Mouse (Mus musculus): ENCODE data around the gene Foxo3. TPM values are rescaled to one million over a fixed set of nuclear protein-coding genes. Genes with fewer than 3 reads are reported as not detected.

Gene Foxo3
- polyA plus RNA-seq, 1 experiment from 2014 or later = 7.0 TPM

- H3K9me3 ChIP-seq (replicated peaks) = no peaks in the 10 kb centered on the region
- peaks cover 45% of the 10 kb centered on the region for H3K4me1 ChIP-seq
- no peaks in the 10 kb centered on the region for H3K36me3 ChIP-seq
- no peak overlapping the region for H3K9ac ChIP-seq
- H3K4me3 ChIP-seq (replicated peaks) = no peak overlapping the region
- no peaks in the 10 kb centered on the region for H3K27me3 ChIP-seq
- no peak for ATAC-seq (replicated peaks; ENCODE audit: low FRiP score)
- 50% methylated on average over 11 of the region's 11 CpGs for WGBS
- no peak overlapping the region for H3K27ac ChIP-seq
- no peak overlapping the region for H3K4me2 ChIP-seq
These were observed 43.6 kb downstream of the Foxo3 start for GRCm38 (mm10) chr10:42232977-42233376.

GRCm38 (mm10) chr10:42231847-42232246 is 44.7 kb downstream of the Foxo3 start:
- Histone ChIP-seq H3K4me3 (replicated peaks) (no peak overlapping the region), H3K4me2 (no peak overlapping the region), H3K27ac (no peak overlapping the region), H3K9me3 (replicated peaks) (no peaks in the 10 kb centered on the region), H3K4me1 (peaks cover 51% of the 10 kb centered on the region), H3K36me3 (0 out of 2 replicates have a peak, but pooled peaks cover 1% of the 10 kb centered on the region), H3K9ac (no peak overlapping the region), H3K27me3 (no peaks in the 10 kb centered on the region)
- 62% methylated on average over 8 of the region's 8 CpGs for WGBS
- no peak for ATAC-seq (replicated peaks; ENCODE audit: low FRiP score)

- H3K4me3 ChIP-seq (replicated peaks) = no peak overlapping the region
- WGBS = 71% methylated on average over 3 of the region's 3 CpGs
- H3K4me1 ChIP-seq = peaks cover 55% of the 10 kb centered on the region
- H3K27me3 ChIP-seq = no peaks in the 10 kb centered on the region
- H3K9ac ChIP-seq = no peak overlapping the region
- no peak for ATAC-seq (replicated peaks; ENCODE audit: low FRiP score)
- H3K4me2 ChIP-seq = no peak overlapping the region
- H3K36me3 ChIP-seq = peaks cover 7% of the 10 kb centered on the region; the same call in 1 of the 2 replicates
- no peaks in the 10 kb centered on the region for H3K9me3 ChIP-seq (replicated peaks)
- no peak overlapping the region for H3K27ac ChIP-seq
These were observed 45.4 kb downstream of the Foxo3 start for GRCm38 (mm10) chr10:42231100-42231541.

- H3K36me3 ChIP-seq = peaks cover 7% of the 10 kb centered on the region; the same call in 1 of the 2 replicates
- no peak overlapping the region for H3K27ac ChIP-seq
- H3K27me3 ChIP-seq = no peaks in the 10 kb centered on the region
- peaks cover 61% of the 10 kb centered on the region for H3K4me1 ChIP-seq
- no peak overlapping the region for H3K4me2 ChIP-seq
- H3K9ac ChIP-seq = no peak overlapping the region
- no peak overlapping the region for H3K4me3 ChIP-seq (replicated peaks)
- ATAC-seq (replicated peaks; ENCODE audit: low FRiP score) = no peak
- H3K9me3 ChIP-seq (replicated peaks) = no peaks in the 10 kb centered on the region
- 72% methylated on average over 5 of the region's 5 CpGs for WGBS
These were observed 46.0 kb downstream of the Foxo3 start for GRCm38 (mm10) chr10:42230471-42231099.

GRCm38 (mm10) chr10:42227751-42228241 is 48.8 kb downstream of the Foxo3 start:
- no peak overlapping the region for H3K9ac ChIP-seq
- no peak overlapping the region; the same call in 1 of the 2 replicates for H3K27ac ChIP-seq
- H3K4me3 ChIP-seq (replicated peaks) = no peak overlapping the region
- no peak overlapping the region for H3K4me2 ChIP-seq
- H3K4me1 ChIP-seq = peaks cover 63% of the 10 kb centered on the region
- 62% methylated on average over 4 of the region's 4 CpGs for WGBS
- H3K27me3 ChIP-seq = no peaks in the 10 kb centered on the region
- ATAC-seq (replicated peaks; ENCODE audit: low FRiP score) = no peak
- H3K9me3 ChIP-seq (replicated peaks) = no peaks in the 10 kb centered on the region
- peaks cover 7% of the 10 kb centered on the region; the same call in 1 of the 2 replicates for H3K36me3 ChIP-seq

- Histone ChIP-seq H3K4me3 (replicated peaks) (no peak overlapping the region), H3K27ac (0 out of 2 replicates have a peak overlapping the region, but pooled peaks have one; percentile 5), H3K9ac (no peak overlapping the region), H3K4me2 (no peak overlapping the region), H3K36me3 (peaks cover 7% of the 10 kb centered on the region; the same call in 1 of the 2 replicates), H3K27me3 (no peaks in the 10 kb centered on the region), H3K4me1 (peaks cover 54% of the 10 kb centered on the region), H3K9me3 (replicated peaks) (no peaks in the 10 kb centered on the region)
- WGBS = 93% methylated on average over 15 of the region's 15 CpGs
- ATAC-seq (replicated peaks; ENCODE audit: low FRiP score) = no peak
These were observed 50.4 kb downstream of the Foxo3 start for GRCm38 (mm10) chr10:42226176-42226575.

GRCm38 (mm10) chr10:42225184-42225935 is 51.2 kb downstream of the Foxo3 start:
- Histone ChIP-seq H3K4me3 (replicated peaks) (no peak overlapping the region), H3K27me3 (no peaks in the 10 kb centered on the region), H3K4me1 (peaks cover 56% of the 10 kb centered on the region), H3K36me3 (peaks cover 7% of the 10 kb centered on the region; the same call in 1 of the 2 replicates), H3K9me3 (replicated peaks) (no peaks in the 10 kb centered on the region), H3K27ac (0 out of 2 replicates have a peak overlapping the region, but pooled peaks have one; percentile 5), H3K4me2 (no peak overlapping the region), H3K9ac (no peak overlapping the region)
- WGBS = 49% methylated on average over 18 of the region's 18 CpGs
- peak; percentile 38; the same call in 1 of the 2 replicates for ATAC-seq (replicated peaks; ENCODE audit: low FRiP score)

- Histone ChIP-seq H3K9me3 (replicated peaks) (no peaks in the 10 kb centered on the region), H3K4me3 (replicated peaks) (no peak overlapping the region), H3K4me2 (no peak overlapping the region), H3K4me1 (peaks cover 38% of the 10 kb centered on the region), H3K36me3 (peaks cover 7% of the 10 kb centered on the region; the same call in 1 of the 2 replicates), H3K27ac (no peak overlapping the region), H3K27me3 (no peaks in the 10 kb centered on the region), H3K9ac (no peak overlapping the region)
- 70% methylated on average over 11 of the region's 11 CpGs for WGBS
- ATAC-seq (replicated peaks; ENCODE audit: low FRiP score) = no peak
These were observed 54.6 kb downstream of the Foxo3 start for GRCm38 (mm10) chr10:42221996-42222395.

- Histone ChIP-seq H3K36me3 (peaks cover under 1% of the 10 kb centered on the region; the same call in 1 of the 2 replicates), H3K27ac (no peak overlapping the region), H3K4me1 (peaks cover 36% of the 10 kb centered on the region), H3K4me3 (replicated peaks) (no peak overlapping the region), H3K27me3 (no peaks in the 10 kb centered on the region), H3K9me3 (replicated peaks) (no peaks in the 10 kb centered on the region), H3K4me2 (no peak overlapping the region), H3K9ac (no peak overlapping the region)
- 78% methylated on average over 19 of the region's 19 CpGs for WGBS
- ATAC-seq (replicated peaks; ENCODE audit: low FRiP score) = no peak
These were observed 55.2 kb downstream of the Foxo3 start for GRCm38 (mm10) chr10:42221136-42221891.

GRCm38 (mm10) chr10:42220418-42220952 is 56.1 kb downstream of the Foxo3 start:
- 22% methylated on average over 5 of the region's 5 CpGs for WGBS
- no peaks in the 10 kb centered on the region for H3K36me3 ChIP-seq
- peaks cover 28% of the 10 kb centered on the region for H3K4me1 ChIP-seq
- no peak overlapping the region for H3K27ac ChIP-seq
- no peaks in the 10 kb centered on the region for H3K27me3 ChIP-seq
- H3K4me2 ChIP-seq = no peak overlapping the region
- ATAC-seq (replicated peaks; ENCODE audit: low FRiP score) = no peak
- no peaks in the 10 kb centered on the region for H3K9me3 ChIP-seq (replicated peaks)
- no peak overlapping the region for H3K4me3 ChIP-seq (replicated peaks)
- H3K9ac ChIP-seq = no peak overlapping the region

- Histone ChIP-seq H3K4me2 (no peak overlapping the region), H3K4me1 (peaks cover 9% of the 10 kb centered on the region), H3K27me3 (no peaks in the 10 kb centered on the region), H3K9me3 (replicated peaks) (no peaks in the 10 kb centered on the region), H3K9ac (no peak overlapping the region), H3K36me3 (peaks cover 5% of the 10 kb centered on the region; the same call in 1 of the 2 replicates), H3K27ac (0 out of 2 replicates have a peak overlapping the region, but pooled peaks have one; percentile 37), H3K4me3 (replicated peaks) (no peak overlapping the region)
- 71% methylated on average over 7 of the region's 7 CpGs for whole genome bisulfite sequencing
- ATAC-seq (replicated peaks; ENCODE audit: low FRiP score) = no peak; the same call in 1 of the 2 replicates
These were observed 65.1 kb downstream of the Foxo3 start for GRCm38 (mm10) chr10:42211407-42211806.

Measured in kidney, embryonic 15.5 days (tissue).